Mouse (Mus musculus) hindbrain, embryonic 10.5 days (tissue): ENCODE results near the gene Sh2d6. TPM values are rescaled to one million over a fixed set of nuclear protein-coding genes. Genes with fewer than 3 reads are reported as not detected.

Experiments used
- polyA plus RNA-seq: library from polyadenylated mRNA; unstranded; fragments of >200 nt; fragmentation: Nextera tagmentation; extraction: Ambion mirVana; gene quantifications from 2 replicates; pipeline ENCODE4 v1.2.1, GENCODE M21; 2016

The Sh2d6 gene
- polyA plus RNA-seq, 1 experiment from 2014 or later = 0.21 TPM

Other genes with a start within 250 kb of the Sh2d6 start
- gene Sftpb, start 217.1 kb downstream of the Sh2d6 start, polyA plus RNA-seq = not detected in 2 replicates
- 79.7 and 80.3 TPM in 2 replicates for gene Usp39, start 176.5 kb downstream of the Sh2d6 start, polyA plus RNA-seq
- 25.5 and 27.8 TPM in 2 replicates for gene 0610030E20Rik, start 174.4 kb downstream of the Sh2d6 start, polyA plus RNA-seq
- 5.7 and 7.0 TPM in 2 replicates for gene Tmem150a, start 166.3 kb downstream of the Sh2d6 start, polyA plus RNA-seq
- gene Rnf181, start 154.8 kb downstream of the Sh2d6 start, polyA plus RNA-seq = 110 and 114 TPM in 2 replicates
- 13.6 and 15.8 TPM in 2 replicates for gene Vamp5, start 141.2 kb downstream of the Sh2d6 start, polyA plus RNA-seq
- gene Vamp8, start 131.0 kb downstream of the Sh2d6 start, polyA plus RNA-seq = 40.7 and 43.5 TPM in 2 replicates
- gene Ggcx, start 107.4 kb downstream of the Sh2d6 start, polyA plus RNA-seq = 18.5 and 19.6 TPM in 2 replicates
- gene Mat2a, start 82.1 kb downstream of the Sh2d6 start, polyA plus RNA-seq = 320 and 408 TPM in 2 replicates
- gene Capg, start 22.7 kb upstream of the Sh2d6 start, polyA plus RNA-seq = 13.4 and 14.1 TPM in 2 replicates
- gene Elmod3, start 76.7 kb upstream of the Sh2d6 start, polyA plus RNA-seq = 13.7 and 15.7 TPM in 2 replicates
- 7.7 and 8.5 TPM in 2 replicates for gene Retsat, start 76.8 kb upstream of the Sh2d6 start, polyA plus RNA-seq
- 32.7 and 34.7 TPM in 2 replicates for gene Tgoln1, start 95.3 kb upstream of the Sh2d6 start, polyA plus RNA-seq